12 mouse cellular contexts compared by ENCODE assay signal in genomic region chr2:118682544-118683260, GRCm38 (mm10). TPM values are rescaled to one million over a fixed set of nuclear protein-coding genes. Genes with fewer than 3 reads are reported as not detected.
DNase-seq lines count a peak whose midpoint lies in the region; ATAC-seq and TF ChIP-seq lines count a peak whose summit lies in the region.
"Had no signal": no experiment of that assay in that cellular context is flagged by ENCODE, and none has a peak within 500 bp of the region (broad histone marks: within the 10 kb centered on the region; RNA-seq: fewer than 3 reads in every experiment).

No protein-coding gene starts in this region.

- H3K4me1 ChIP-seq in heart, embryonic 13.5 days: peaks cover 27% of the 10 kb centered on the region
- peaks cover 4% of the 10 kb centered on the region; the same call in 1 of the 2 replicates for H3K4me1 ChIP-seq in heart, adult 2 months (ENCODE audit: control insufficient read depth, insufficient read depth, low read length)
- no peaks in the 10 kb centered on the region for H3K4me1 ChIP-seq in limb, embryonic 15.5 days
- peaks cover 14% of the 10 kb centered on the region for H3K4me1 ChIP-seq in limb, embryonic 10.5 days
- peaks cover 4% of the 10 kb centered on the region for H3K4me1 ChIP-seq in intestine, embryonic 16.5 days (ENCODE audit: control insufficient read depth, insufficient read depth, low read length)

- H3K27me3 ChIP-seq in heart, embryonic 13.5 days (replicated peaks): peaks cover 47% of the 10 kb centered on the region
- H3K27me3 ChIP-seq in heart, adult 2 months (ENCODE audit: control insufficient read depth, insufficient read depth, low read length): peaks cover under 1% of the 10 kb centered on the region
- H3K27me3 ChIP-seq in limb, embryonic 15.5 days: peaks cover 23% of the 10 kb centered on the region
- H3K27me3 ChIP-seq in limb, embryonic 10.5 days (ENCODE audit: low read depth, poor library complexity, severe bottlenecking): peaks cover 49% of the 10 kb centered on the region
- peaks cover 3% of the 10 kb centered on the region; the same call in 1 of the 2 replicates for H3K27me3 ChIP-seq in intestine, embryonic 16.5 days (replicated peaks; ENCODE audit: control insufficient read depth, insufficient read depth, low read length)

- intact Hi-C loops in heart, adult 2 months (cut with DNase I): no loop called here

- DNase-seq in heart, adult 2 months: no peak
- no peak for DNase-seq in limb, embryonic 10.5 days (ENCODE audit: low spot score)
- DNase-seq in adrenal gland, postnatal 10 days: peak; percentile 59
- DNase-seq in heart, postnatal 4 days: peak; percentile 39
- DNase-seq in frontal cortex, postnatal 36 days (ENCODE audit: low spot score in 2 of 2): no peak
- DNase-seq: layer of hippocampus, adult 9-11 months; left cerebral cortex, postnatal 4 days; lung, adult 18-20 months; right cerebral cortex, postnatal 25 days had no signal

- H3K4me2 ChIP-seq in heart, embryonic 13.5 days: no peak overlapping the region
- H3K4me2 ChIP-seq in limb, embryonic 15.5 days: no peak overlapping the region
- no peak overlapping the region for H3K4me2 ChIP-seq in intestine, embryonic 16.5 days (ENCODE audit: low read depth, low read length)

- TF ChIP-seq CTCF in heart, adult 2 months (IDR thresholded peaks at IDR 0.05): no peak

- no peak overlapping the region for H3K4me3 ChIP-seq in heart, embryonic 13.5 days
- no peak overlapping the region for H3K4me3 ChIP-seq in heart, adult 2 months
- H3K4me3 ChIP-seq in limb, embryonic 15.5 days: no peak overlapping the region
- H3K4me3 ChIP-seq in limb, embryonic 10.5 days: no peak overlapping the region
- no peak overlapping the region for H3K4me3 ChIP-seq in intestine, embryonic 16.5 days (ENCODE audit: low read length)

- TF ChIP-seq EP300 in heart, adult 2 months (IDR thresholded peaks at IDR 0.05; ENCODE audit: insufficient read depth, low read depth, low read length): no peak

- peak overlapping the region; percentile 51 for H3K27ac ChIP-seq in heart, embryonic 13.5 days (replicated peaks)
- no peak overlapping the region for H3K27ac ChIP-seq in heart, adult 2 months
- H3K27ac ChIP-seq in limb, embryonic 15.5 days: no peak overlapping the region
- no peak overlapping the region; the same call in 1 of the 2 replicates for H3K27ac ChIP-seq in limb, embryonic 10.5 days
- H3K27ac ChIP-seq in intestine, embryonic 16.5 days (ENCODE audit: low read length): no peak overlapping the region

- no peak for TF ChIP-seq POLR2A in heart, adult 2 months (IDR thresholded peaks at IDR 0.05; ENCODE audit: insufficient read depth, low read depth, low read length)

- peak; percentile 31; the same call in 1 of the 2 replicates for ATAC-seq in heart, embryonic 13.5 days (ENCODE audit: extremely low read depth, insufficient number of reproducible peaks, low FRiP score, low TSS enrichment)
- ATAC-seq in limb, embryonic 15.5 days (ENCODE audit: insufficient number of reproducible peaks, low FRiP score, low TSS enrichment, low read depth): 0 out of 2 replicates have a peak, but pooled peaks have one; percentile 52
- no peak for ATAC-seq in intestine, embryonic 16.5 days

- no peak overlapping the region for H3K9ac ChIP-seq in heart, embryonic 13.5 days
- H3K9ac ChIP-seq in heart, adult 2 months (ENCODE audit: low read depth, low read length): no peak overlapping the region
- H3K9ac ChIP-seq in limb, embryonic 15.5 days: no peak overlapping the region
- H3K9ac ChIP-seq in intestine, embryonic 16.5 days (ENCODE audit: low read depth, low read length): no peak overlapping the region

- WGBS in heart, embryonic 13.5 days: 40% methylated on average over 8 of the region's 8 CpGs
- 43% methylated on average over 8 of the region's 8 CpGs for WGBS in heart, adult 2 months
- WGBS in limb, embryonic 15.5 days: 33% methylated on average over 8 of the region's 8 CpGs
- WGBS in limb, embryonic 10.5 days: 40% methylated on average over 8 of the region's 8 CpGs
- WGBS in intestine, embryonic 16.5 days: 52% methylated on average over 8 of the region's 8 CpGs

- H3K9me3 ChIP-seq in heart, embryonic 13.5 days: no peaks in the 10 kb centered on the region
- no peaks in the 10 kb centered on the region for H3K9me3 ChIP-seq in limb, embryonic 15.5 days
- H3K9me3 ChIP-seq in limb, embryonic 10.5 days (replicated peaks): no peaks in the 10 kb centered on the region
- no peaks in the 10 kb centered on the region for H3K9me3 ChIP-seq in intestine, embryonic 16.5 days (ENCODE audit: control insufficient read depth, low read length)

- H3K79me2 ChIP-seq in heart, adult 2 months (replicated peaks; ENCODE audit: control insufficient read depth, insufficient read depth, low read length): no peaks in the 10 kb centered on the region

- no peaks in the 10 kb centered on the region for H3K36me3 ChIP-seq in heart, embryonic 13.5 days
- H3K36me3 ChIP-seq in heart, adult 2 months (ENCODE audit: control insufficient read depth, insufficient read depth, low read length): no peaks in the 10 kb centered on the region
- H3K36me3 ChIP-seq in limb, embryonic 15.5 days: no peaks in the 10 kb centered on the region
- no peaks in the 10 kb centered on the region for H3K36me3 ChIP-seq in limb, embryonic 10.5 days
- no peaks in the 10 kb centered on the region for H3K36me3 ChIP-seq in intestine, embryonic 16.5 days (ENCODE audit: control insufficient read depth, insufficient read depth, low read length)

RNA-seq across cellular contexts. Expression of gene Pak6, which starts 19.6 kb away (rescaled TPM):
- 7.4 and 7.5 TPM in 2 replicates for polyA plus RNA-seq in heart, embryonic 13.5 days (2015; fragmentation: Nextera tagmentation; extraction: Ambion mirVana)
- total RNA-seq in heart, adult 2 months (2021): 1 to 10 TPM; 6.1 to 8.1 TPM
- polyA plus RNA-seq in heart, adult 2 months (2012; rRNA removed): 11.1 and 12.7 TPM in 2 replicates
- 8.3 and 8.6 TPM in 2 replicates for polyA plus RNA-seq in limb, embryonic 15.5 days (2015; fragmentation: Nextera tagmentation; extraction: Ambion mirVana)
- 0.65 and 0.75 TPM in 2 replicates for polyA plus RNA-seq in limb, embryonic 10.5 days (2016; fragmentation: Nextera tagmentation; extraction: Ambion mirVana)
- total RNA-seq in adrenal gland, postnatal 10 days (2021): 10 to 100 TPM in 1 of 2 experiments, 1 to 10 TPM in 1; 8.0 to 13.6 TPM
- 10 to 100 TPM; 14.0 to 14.2 TPM for total RNA-seq in heart, postnatal 4 days (2021)
- 1.8 and 2.0 TPM in 2 replicates for polyA plus RNA-seq in intestine, embryonic 16.5 days (2015; fragmentation: Nextera tagmentation; extraction: Ambion mirVana)

RNA-seq across cellular contexts. Expression of gene Ankrd63, which starts 21.1 kb away (rescaled TPM):
- 0.67 and 0.73 TPM in 2 replicates for polyA plus RNA-seq in heart, embryonic 13.5 days (2015; fragmentation: Nextera tagmentation; extraction: Ambion mirVana)
- total RNA-seq in heart, adult 2 months (2021): 1 to 10 TPM; 1.3 to 2.5 TPM
- polyA plus RNA-seq in heart, adult 2 months (2012; rRNA removed): 1.1 and 3.5 TPM in 2 replicates
- 0.05 TPM in 2 replicates for polyA plus RNA-seq in limb, embryonic 15.5 days (2015; fragmentation: Nextera tagmentation; extraction: Ambion mirVana)
- polyA plus RNA-seq in limb, embryonic 10.5 days (2016; fragmentation: Nextera tagmentation; extraction: Ambion mirVana): not detected in 2 replicates
- under 1 TPM; 0.09 to 0.15 TPM for total RNA-seq in adrenal gland, postnatal 10 days (2021)
- 1 to 10 TPM; 1.3 to 1.4 TPM for total RNA-seq in heart, postnatal 4 days (2021)
- polyA plus RNA-seq in intestine, embryonic 16.5 days (2015; fragmentation: Nextera tagmentation; extraction: Ambion mirVana): 0.15 and 0.22 TPM in 2 replicates

RNA-seq across cellular contexts. Expression of gene Plcb2, which starts 45.5 kb away (rescaled TPM):
- 0.94 and 1.6 TPM in 2 replicates for polyA plus RNA-seq in heart, embryonic 13.5 days (2015; fragmentation: Nextera tagmentation; extraction: Ambion mirVana)
- total RNA-seq in heart, adult 2 months (2021): 1 to 10 TPM; 2.5 to 2.6 TPM
- 2.4 and 2.7 TPM in 2 replicates for polyA plus RNA-seq in heart, adult 2 months (2012; rRNA removed)
- polyA plus RNA-seq in limb, embryonic 15.5 days (2015; fragmentation: Nextera tagmentation; extraction: Ambion mirVana): 1.4 and 1.6 TPM in 2 replicates
- polyA plus RNA-seq in limb, embryonic 10.5 days (2016; fragmentation: Nextera tagmentation; extraction: Ambion mirVana): 0.28 and 0.36 TPM in 2 replicates
- 1 to 10 TPM; 1.8 to 3.0 TPM for total RNA-seq in adrenal gland, postnatal 10 days (2021)
- total RNA-seq in heart, postnatal 4 days (2021): 1 to 10 TPM; 1.3 to 1.7 TPM
- polyA plus RNA-seq in intestine, embryonic 16.5 days (2015; fragmentation: Nextera tagmentation; extraction: Ambion mirVana): 0.99 and 1.3 TPM in 2 replicates

Comparison
In these comparisons a context has a peak if more than half of its experiments do, and no peak if none do; other contexts are left out.
1. DNase-seq: peak in adrenal gland, postnatal 10 days (single experiment) and heart, postnatal 4 days (single experiment); none in heart, adult 2 months (0 of 2), limb, embryonic 10.5 days (single experiment) and frontal cortex, postnatal 36 days (0 of 2).